Mouse (Mus musculus): ENCODE measurements around the gene Tmod4. TPM values are rescaled to one million over a fixed set of nuclear protein-coding genes. Genes with fewer than 3 reads are reported as not detected.
"Not testable (repeated sequence)": the region's sequence is repeated elsewhere in the genome, so short reads cannot be mapped to it uniquely, and the experiment has no call there.

Gene Tmod4
- total RNA-seq (2015; ENCODE audit: low replicate concordance) = not detected in 2 replicates
- 0.17 and 3.3 TPM in 2 replicates for total RNA-seq (2017; ENCODE audit: low replicate concordance)

- peak; percentile 63 for ATAC-seq (replicated peaks; ENCODE audit: low FRiP score, poor library complexity, severe bottlenecking)
Observed at GRCm38 (mm10) chr3:95124246-95124645, at the start of gene Tmod4. TSS of gene Tmod4 (plus strand) at chr3:95124476.

DNA sequence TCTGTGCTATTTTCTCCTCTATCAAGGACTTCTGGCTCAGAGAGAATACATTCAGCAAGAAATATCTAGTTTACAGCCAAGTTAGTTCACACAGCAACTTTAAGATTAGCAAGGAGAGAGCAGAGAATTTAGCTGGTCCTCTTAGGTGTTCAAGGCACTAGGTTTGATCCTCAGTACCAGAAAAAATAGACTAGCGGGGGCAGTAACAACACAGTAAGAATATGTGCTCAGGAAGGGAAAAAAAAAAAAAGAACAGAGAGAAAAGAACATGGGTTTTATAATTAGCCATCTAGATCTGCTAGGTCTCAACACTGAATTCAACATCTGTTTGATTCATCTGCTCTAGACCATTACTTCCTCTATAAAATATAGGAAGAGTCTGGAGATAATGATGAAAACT is 36.2 kb upstream of the Tmod4 start:
- ATAC-seq (replicated peaks; ENCODE audit: low FRiP score, poor library complexity, severe bottlenecking) = no peak

DNA sequence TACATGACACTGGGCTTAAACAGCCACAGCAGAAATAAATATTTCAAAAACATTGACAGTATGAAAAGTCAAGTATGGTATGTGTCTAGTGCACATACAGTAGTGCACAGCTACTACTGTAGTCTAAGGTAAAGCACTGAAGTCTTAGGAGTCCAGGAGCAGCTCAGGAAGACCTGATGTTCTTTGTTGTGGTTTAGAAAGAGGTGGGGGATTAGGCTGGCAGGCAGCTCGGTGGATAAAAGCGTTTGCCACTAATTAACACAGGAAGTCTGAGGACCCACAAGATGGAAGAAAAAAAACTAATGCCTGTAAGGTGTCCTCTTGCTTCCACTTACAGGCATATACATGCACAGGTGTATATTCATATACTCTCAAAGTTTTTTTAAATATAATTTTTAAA is 23.4 kb upstream of the Tmod4 start:
- no peak for ATAC-seq (replicated peaks; ENCODE audit: low FRiP score, poor library complexity, severe bottlenecking)

GRCm38 (mm10) chr3:95105121-95105520 is 19.2 kb upstream of the Tmod4 start:
- no peak for ATAC-seq (replicated peaks; ENCODE audit: low FRiP score, poor library complexity, severe bottlenecking)

GRCm38 (mm10) chr3:95105586-95106337 is 18.5 kb upstream of the Tmod4 start:
- peak; percentile 8; the same call in 1 of the 2 replicates for ATAC-seq (replicated peaks; ENCODE audit: low FRiP score, poor library complexity, severe bottlenecking)

DNA sequence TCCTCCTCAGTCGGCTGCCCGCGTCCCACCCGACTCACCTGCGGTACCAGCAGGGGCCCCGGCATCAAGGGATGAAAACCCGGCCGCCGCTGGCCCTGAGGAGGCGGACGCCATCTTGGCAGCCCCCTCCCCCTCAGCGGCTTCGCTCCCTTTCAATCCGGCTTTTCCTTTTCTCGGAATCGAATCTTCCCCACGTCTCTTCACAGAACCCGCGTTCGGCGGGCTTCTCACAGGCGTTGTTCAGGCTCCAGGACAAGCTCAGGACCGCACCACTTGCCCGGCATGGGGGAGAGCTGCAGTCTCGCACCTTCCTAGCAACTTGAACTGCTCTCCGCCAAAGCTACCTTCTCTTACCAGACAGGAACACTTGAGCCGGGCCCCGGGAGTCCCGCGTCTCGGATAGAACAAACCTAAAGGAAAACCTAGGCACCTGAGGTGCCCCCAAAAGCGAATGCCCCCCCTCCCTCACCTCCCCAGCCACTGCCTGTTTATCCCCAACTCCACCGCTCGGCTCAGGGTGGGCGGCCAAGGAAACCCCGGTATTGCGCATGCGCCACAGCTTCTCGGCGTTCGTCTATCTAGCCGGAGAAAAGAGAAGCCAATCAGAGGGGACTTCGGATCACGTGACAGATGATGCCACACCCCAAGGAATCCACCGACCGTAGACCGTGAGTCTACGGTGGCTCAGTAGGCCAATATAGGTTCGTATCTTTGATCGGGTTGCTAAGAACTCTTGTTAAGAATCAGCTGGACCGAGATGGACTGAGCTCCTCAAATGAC is 17.7 kb upstream of the Tmod4 start, which contains the start of gene Pip5k1a:
Pip5k1a (minus strand) TSS at position 593 of the 780 bp plus-strand sequence.
- peak; percentile 77 for ATAC-seq (replicated peaks; ENCODE audit: low FRiP score, poor library complexity, severe bottlenecking)

DNA sequence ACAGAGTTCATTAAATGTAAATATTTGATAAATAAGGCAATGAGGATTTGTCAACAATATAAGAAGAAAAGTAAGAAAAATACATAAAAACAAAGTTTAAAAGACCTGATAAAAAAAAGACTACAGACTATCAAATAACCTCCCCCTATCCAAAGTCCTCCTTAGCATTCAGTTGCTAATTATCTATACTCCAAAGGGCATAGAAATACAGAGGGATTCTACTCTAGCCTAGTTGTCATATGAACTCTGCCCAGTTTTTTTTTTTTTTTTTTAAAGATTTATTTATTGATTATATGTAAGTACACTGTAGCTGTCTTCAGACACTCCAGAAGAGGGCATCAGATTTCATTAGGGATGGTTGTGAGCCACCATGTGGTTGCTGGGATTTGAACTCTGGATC is 17.0 kb upstream of the Tmod4 start:
- ATAC-seq (replicated peaks; ENCODE audit: low FRiP score, poor library complexity, severe bottlenecking) = not testable (repeated sequence)

DNA sequence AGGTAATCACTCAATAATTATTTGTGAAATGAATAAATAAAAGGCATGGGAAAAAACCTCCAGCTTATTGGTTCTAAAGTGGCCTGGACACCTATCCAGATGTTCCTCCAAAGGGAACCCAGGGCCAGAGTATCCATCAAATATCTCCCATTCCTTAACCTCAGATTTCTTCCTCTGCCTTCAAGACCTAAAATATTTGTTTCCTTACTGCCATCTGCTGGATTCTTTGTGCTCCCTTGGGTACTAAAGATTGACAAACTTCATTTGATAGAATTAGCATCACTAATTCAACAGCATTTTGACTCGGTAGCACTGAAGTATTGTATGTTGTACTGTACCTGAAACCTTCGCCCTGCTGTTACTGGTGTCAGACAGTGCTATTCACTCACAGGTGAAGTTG is 16.4 kb upstream of the Tmod4 start:
- no peak for ATAC-seq (replicated peaks; ENCODE audit: low FRiP score, poor library complexity, severe bottlenecking)

DNA sequence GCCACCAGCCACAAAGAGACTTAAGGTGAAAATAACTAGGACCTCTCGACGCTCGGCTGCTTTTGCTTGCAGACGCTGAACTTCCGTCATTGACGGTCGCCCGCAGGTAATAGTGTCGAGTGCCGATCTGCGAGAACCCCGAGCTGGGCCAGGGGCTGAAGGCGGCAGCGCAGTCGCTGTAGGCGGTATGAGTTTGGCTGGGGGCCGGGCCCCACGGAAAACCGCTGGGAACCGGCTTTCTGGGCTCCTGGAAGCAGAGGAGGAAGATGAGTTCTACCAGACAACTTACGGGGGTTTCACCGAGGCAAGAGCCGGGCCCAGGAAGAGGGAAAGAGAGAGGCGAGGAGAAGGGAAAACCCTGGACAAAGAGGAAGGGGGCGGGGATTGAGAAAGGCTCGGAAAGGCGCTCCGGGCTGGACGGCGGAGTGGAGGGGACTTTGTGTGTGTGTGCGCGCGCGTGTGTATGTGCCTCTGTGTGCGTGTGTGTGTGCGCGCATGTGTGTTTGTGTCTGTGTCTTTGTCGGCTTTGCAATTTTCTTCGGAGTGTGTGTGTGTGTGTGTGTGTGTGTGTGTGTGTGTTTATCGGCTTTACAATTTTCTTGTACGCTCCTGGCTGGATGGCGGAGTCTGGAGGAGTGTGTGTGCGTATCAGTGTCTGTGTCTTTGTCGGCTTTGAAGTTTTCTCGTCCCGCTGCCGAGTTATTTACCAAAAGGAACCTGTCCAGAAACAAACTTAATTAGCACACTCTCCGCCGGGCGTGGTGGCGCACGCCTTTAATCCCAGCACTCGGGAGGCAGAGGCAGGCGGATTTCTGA is 13.2 kb upstream of the Tmod4 start, which contains the start of gene Vps72:
Vps72 (plus strand) TSS at position 112 of the 816 bp plus-strand sequence.
- peak; percentile 70 for ATAC-seq (replicated peaks; ENCODE audit: low FRiP score, poor library complexity, severe bottlenecking)

GRCm38 (mm10) chr3:95112760-95113159 is 11.5 kb upstream of the Tmod4 start:
- no peak for ATAC-seq (replicated peaks; ENCODE audit: low FRiP score, poor library complexity, severe bottlenecking)

- no peak for ATAC-seq (replicated peaks; ENCODE audit: low FRiP score, poor library complexity, severe bottlenecking)
Observed at GRCm38 (mm10) chr3:95117751-95118150, 6.5 kb upstream of the Tmod4 start.

- no peak for ATAC-seq (replicated peaks; ENCODE audit: low FRiP score, poor library complexity, severe bottlenecking)
Observed at GRCm38 (mm10) chr3:95121580-95121979, 2.7 kb upstream of the Tmod4 start.

- no peak for ATAC-seq (replicated peaks; ENCODE audit: low FRiP score, poor library complexity, severe bottlenecking)
Observed at GRCm38 (mm10) chr3:95124972-95125371, 696 bp downstream of the Tmod4 start.

- no peak for ATAC-seq (replicated peaks; ENCODE audit: low FRiP score, poor library complexity, severe bottlenecking)
Observed at GRCm38 (mm10) chr3:95129226-95129651, 5.0 kb downstream of the Tmod4 start.

GRCm38 (mm10) chr3:95130081-95130480 is 5.8 kb downstream of the Tmod4 start:
- ATAC-seq (replicated peaks; ENCODE audit: low FRiP score, poor library complexity, severe bottlenecking) = no peak

DNA sequence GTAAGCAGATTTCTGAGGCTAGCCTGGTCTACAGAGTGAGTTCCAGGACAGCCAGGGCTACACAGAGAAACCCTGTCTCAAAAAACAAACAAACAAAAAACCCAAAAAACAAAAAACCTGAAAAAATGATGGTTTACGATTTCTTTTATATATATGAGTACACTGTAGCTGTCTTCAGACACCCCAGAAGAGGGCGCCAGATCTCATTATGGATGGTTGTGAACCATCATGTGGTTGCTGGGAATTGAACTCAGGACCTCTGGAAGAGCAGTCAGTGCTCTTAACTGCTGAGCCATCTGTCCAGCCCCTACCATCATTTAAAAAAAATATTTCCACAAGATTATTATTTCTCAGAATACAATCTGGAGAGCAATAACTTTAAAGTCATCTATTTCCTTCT is 8.1 kb downstream of the Tmod4 start:
- not testable (repeated sequence) for ATAC-seq (replicated peaks; ENCODE audit: low FRiP score, poor library complexity, severe bottlenecking)

GRCm38 (mm10) chr3:95133176-95133575 is 8.9 kb downstream of the Tmod4 start:
- ATAC-seq (replicated peaks; ENCODE audit: low FRiP score, poor library complexity, severe bottlenecking) = 0 out of 2 replicates have a peak, but pooled peaks have one; percentile 3

DNA sequence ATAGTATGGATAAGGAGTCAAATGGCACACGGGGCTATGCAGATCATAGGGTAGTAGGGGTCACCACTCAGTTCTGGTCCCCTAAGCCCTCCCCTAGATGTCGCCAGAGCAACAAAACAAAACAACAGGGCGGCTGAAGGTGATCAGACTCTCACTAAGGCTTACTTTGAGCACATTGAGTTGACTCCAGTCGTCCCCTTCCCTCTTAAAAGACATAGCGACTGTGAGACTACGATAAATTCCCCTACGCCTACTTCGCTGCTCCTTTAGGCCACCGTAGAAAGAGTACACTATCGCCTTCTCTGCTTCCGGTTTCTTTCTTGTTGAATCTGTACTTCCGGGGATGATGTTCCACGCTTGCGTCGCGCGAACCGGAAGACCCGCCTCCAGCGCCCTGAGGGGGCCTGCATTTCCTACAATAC is 9.4 kb downstream of the Tmod4 start, which contains the start of the genes Scnm1 and Lysmd1:
Scnm1 (minus strand) TSS at position 332 of the 422 bp plus-strand sequence.
Lysmd1 (plus strand) TSS at position 409 of the 422 bp plus-strand sequence.
- peak; percentile 93 for ATAC-seq (replicated peaks; ENCODE audit: low FRiP score, poor library complexity, severe bottlenecking)

DNA sequence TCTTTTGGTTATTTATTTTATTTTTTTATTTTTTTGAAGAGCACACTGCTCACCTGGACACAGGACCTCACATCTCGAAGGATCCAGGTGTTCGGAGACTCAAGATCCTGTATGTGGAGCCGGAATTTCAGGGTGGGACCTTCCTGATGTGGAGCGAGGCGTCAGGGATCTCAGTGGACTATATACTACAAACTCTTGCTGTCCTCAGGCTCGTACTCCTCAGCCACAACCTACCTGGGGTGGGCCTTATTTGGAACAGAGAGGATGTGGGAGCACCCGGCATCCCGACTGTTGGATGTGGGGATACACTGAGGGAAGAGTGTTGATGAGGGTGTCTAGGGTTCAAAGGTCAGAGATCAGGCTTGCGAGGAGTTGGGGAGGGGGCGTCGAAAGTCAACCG is 9.9 kb downstream of the Tmod4 start:
- peak; percentile 56 for ATAC-seq (replicated peaks; ENCODE audit: low FRiP score, poor library complexity, severe bottlenecking)

- peak; percentile 52 for ATAC-seq (replicated peaks; ENCODE audit: low FRiP score, poor library complexity, severe bottlenecking)
Observed at GRCm38 (mm10) chr3:95135023-95135422, 10.7 kb downstream of the Tmod4 start.
